Mouse (Mus musculus): ENCODE data around the gene Olfm1. TPM values are rescaled to one million over a fixed set of nuclear protein-coding genes. Genes with fewer than 3 reads are reported as not detected.

Gene Olfm1
- polyA plus RNA-seq, 1 experiment, result 12.7 TPM

GRCm38 (mm10) chr2:28240920-28241319, 48.1 kb downstream of the Olfm1 start:
- no peak overlapping the region for H3K4me3 ChIP-seq (ENCODE audit: insufficient read depth, low read depth, low read length)
- no peaks in the 10 kb centered on the region for H3K4me1 ChIP-seq (ENCODE audit: control insufficient read depth, insufficient read depth, insufficient read length, low read length)
- H3K27ac ChIP-seq (replicated peaks; ENCODE audit: low read depth, low read length), result no peak overlapping the region

DNA sequence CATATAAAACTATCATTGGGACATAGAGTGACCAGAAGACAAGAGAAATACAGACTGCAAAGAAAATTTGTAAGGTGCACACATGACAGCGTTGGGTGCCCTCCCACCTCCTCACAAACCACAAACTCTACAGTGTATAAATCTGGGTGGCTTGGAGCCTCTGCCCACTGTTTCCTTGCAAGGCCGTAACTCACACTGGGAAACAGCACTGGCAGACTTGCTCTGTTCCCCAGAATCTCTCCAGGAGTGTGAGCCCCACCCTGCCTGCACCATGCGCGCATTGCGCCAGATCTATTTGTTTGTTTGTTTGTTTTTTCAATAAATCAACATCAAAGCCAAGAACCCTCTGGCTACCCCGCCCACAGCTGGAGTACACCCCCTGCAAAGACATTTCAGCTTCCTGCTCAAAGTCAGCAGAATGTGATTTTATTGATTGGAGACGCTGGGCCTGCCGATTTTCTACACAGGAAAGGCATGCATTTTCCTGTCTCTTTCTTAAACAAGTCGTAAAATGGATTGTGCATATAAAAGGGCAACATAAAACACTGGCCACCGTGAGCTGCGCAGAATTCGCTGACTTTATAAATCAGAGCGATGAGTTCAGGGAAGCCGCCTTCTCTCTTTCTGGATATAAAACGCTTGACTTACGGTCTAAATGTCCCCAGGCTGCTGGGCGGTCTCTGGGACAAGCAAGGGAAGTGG, 48.9 kb downstream of the Olfm1 start:
- no peaks in the 10 kb centered on the region for H3K4me1 ChIP-seq (ENCODE audit: control insufficient read depth, insufficient read depth, insufficient read length, low read length)
- H3K27ac ChIP-seq (replicated peaks; ENCODE audit: low read depth, low read length), result no peak overlapping the region

GRCm38 (mm10) chr2:28242222-28242543, 49.4 kb downstream of the Olfm1 start:
- Histone ChIP-seq H3K4me1 (ENCODE audit: control insufficient read depth, insufficient read depth, insufficient read length, low read length) (no peaks in the 10 kb centered on the region), H3K4me3 (ENCODE audit: insufficient read depth, low read depth, low read length) (no peak overlapping the region), H3K27ac (replicated peaks; ENCODE audit: low read depth, low read length) (no peak overlapping the region)

More for the DNA sequence above, 48.9 kb downstream of the Olfm1 start:
- no peak overlapping the region for H3K4me3 ChIP-seq (ENCODE audit: insufficient read depth, low read depth, low read length)

DNA sequence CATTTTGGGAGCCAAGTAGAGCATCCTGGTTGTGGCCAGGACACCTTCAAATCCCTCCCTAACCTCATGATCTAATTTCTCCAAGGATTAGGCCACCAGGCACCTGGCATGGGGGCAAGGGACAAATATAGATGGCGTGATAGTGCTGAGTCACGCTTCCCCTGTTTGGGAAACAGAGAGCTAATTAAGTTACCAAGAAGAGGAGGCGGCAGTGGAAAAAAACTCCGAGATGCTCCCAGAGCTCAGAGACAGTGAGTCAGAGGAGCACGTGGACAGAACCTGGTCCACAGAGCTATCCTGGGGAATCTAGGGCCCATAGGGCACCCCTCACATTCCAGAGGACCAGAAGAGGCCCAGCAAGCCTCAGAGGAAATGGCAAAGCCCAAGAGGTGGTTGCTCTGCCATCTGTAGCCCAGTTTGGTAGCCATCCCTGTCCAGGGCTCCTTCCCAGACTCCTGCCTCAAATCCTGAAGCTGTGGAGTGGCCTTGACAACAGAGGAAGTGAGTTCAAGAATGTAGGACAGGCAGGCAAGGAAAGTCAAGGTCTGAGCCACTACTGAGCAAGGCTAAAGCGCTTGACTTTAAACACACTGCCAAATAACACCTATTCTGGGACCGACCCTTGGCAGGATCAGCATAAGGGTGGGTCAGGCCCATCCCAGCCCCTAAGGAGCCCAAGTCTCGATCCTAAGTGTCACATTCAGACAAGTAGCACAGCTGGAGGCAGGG, 52.0 kb downstream of the Olfm1 start:
- H3K4me1 ChIP-seq (ENCODE audit: control insufficient read depth, insufficient read depth, insufficient read length, low read length), result no peaks in the 10 kb centered on the region
- no peak overlapping the region for H3K27ac ChIP-seq (replicated peaks; ENCODE audit: low read depth, low read length)
- H3K4me3 ChIP-seq (ENCODE audit: insufficient read depth, low read depth, low read length), result no peak overlapping the region

- Histone ChIP-seq H3K4me1 (ENCODE audit: control insufficient read depth, insufficient read depth, insufficient read length, low read length) (no peaks in the 10 kb centered on the region), H3K27ac (replicated peaks; ENCODE audit: low read depth, low read length) (no peak overlapping the region), H3K4me3 (ENCODE audit: insufficient read depth, low read depth, low read length) (no peak overlapping the region)
These were observed 53.4 kb downstream of the Olfm1 start for GRCm38 (mm10) chr2:28246110-28246653.

- no peaks in the 10 kb centered on the region for H3K4me1 ChIP-seq (ENCODE audit: control insufficient read depth, insufficient read depth, insufficient read length, low read length)
- no peak overlapping the region for H3K27ac ChIP-seq (replicated peaks; ENCODE audit: low read depth, low read length)
- no peak overlapping the region for H3K4me3 ChIP-seq (ENCODE audit: insufficient read depth, low read depth, low read length)
These were observed 54.3 kb downstream of the Olfm1 start for GRCm38 (mm10) chr2:28247098-28247497.

DNA sequence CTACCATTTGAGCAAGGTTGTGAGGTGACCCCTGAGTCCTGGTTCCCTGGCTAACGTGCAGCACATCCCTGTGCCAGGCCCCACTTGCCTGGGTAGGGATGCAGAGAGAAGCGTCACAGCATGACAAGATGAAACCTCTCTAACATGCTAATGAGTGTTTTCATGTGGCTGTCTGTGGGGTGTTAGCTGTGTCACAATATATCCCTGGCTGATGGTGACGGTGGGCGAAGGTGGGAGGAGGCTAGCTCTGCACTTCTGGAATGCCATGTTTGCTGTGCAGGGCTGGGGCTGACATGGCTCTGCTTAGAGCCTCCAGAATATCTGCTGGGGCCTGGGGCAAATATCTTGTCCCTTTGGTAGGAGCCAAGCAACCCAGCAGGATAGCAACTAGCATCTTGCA, 59.8 kb downstream of the Olfm1 start:
- Histone ChIP-seq H3K27ac (replicated peaks; ENCODE audit: low read depth, low read length) (no peak overlapping the region), H3K4me1 (ENCODE audit: control insufficient read depth, insufficient read depth, insufficient read length, low read length) (no peaks in the 10 kb centered on the region), H3K4me3 (ENCODE audit: insufficient read depth, low read depth, low read length) (no peak overlapping the region)

- Histone ChIP-seq H3K4me1 (ENCODE audit: control insufficient read depth, insufficient read depth, insufficient read length, low read length) (no peaks in the 10 kb centered on the region), H3K27ac (replicated peaks; ENCODE audit: low read depth, low read length) (no peak overlapping the region), H3K4me3 (ENCODE audit: insufficient read depth, low read depth, low read length) (no peak overlapping the region)
These were observed 63.2 kb downstream of the Olfm1 start for GRCm38 (mm10) chr2:28256029-28256428.

DNA sequence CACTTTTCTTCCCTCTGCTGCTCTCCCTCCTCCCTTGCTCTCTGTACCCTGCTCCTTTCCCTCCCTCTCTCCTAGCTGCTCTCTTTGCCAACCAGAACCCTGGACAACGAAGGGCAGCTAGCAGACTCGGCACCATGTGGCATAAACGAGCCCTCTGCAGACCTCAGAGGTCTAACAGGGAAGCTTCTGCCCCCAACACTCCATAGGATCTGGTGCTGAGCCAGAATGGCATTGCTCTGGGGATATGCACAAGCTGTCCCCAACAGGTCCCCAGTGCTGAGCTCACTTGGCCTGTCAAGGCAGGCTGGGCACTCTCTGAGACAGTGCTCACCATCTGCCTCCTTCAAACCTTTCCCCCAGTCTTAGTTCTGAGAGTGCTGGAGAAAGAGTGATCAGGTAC, 68.6 kb downstream of the Olfm1 start:
- Histone ChIP-seq H3K4me3 (ENCODE audit: insufficient read depth, low read depth, low read length) (no peak overlapping the region), H3K4me1 (ENCODE audit: control insufficient read depth, insufficient read depth, insufficient read length, low read length) (no peaks in the 10 kb centered on the region), H3K27ac (replicated peaks; ENCODE audit: low read depth, low read length) (no peak overlapping the region)

- Histone ChIP-seq H3K27ac (replicated peaks; ENCODE audit: low read depth, low read length) (no peak overlapping the region), H3K4me3 (ENCODE audit: insufficient read depth, low read depth, low read length) (no peak overlapping the region), H3K4me1 (ENCODE audit: control insufficient read depth, insufficient read depth, insufficient read length, low read length) (no peaks in the 10 kb centered on the region; the same call in 1 of the 2 replicates)
These were observed 75.0 kb downstream of the Olfm1 start for GRCm38 (mm10) chr2:28267776-28268275.

DNA sequence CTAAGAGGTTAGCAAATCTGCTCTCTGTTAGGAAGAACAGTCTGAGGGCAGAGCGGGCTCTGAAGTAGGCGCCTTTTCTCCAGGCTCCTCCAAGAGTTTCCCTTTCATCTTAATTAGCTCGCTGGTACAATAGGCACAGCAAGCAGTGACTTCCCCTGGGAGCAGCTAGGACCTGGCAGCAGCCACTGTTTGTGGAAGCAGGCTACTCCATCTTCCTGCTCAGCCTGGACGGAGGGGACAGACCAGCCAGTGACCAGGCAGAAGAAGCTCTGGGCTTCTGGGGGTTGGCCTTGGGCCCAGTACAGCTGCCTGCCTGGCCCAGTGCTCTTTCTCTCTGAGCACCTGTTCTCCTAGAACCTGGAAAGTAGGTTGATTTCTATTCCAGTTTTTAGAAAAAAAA, 77.8 kb downstream of the Olfm1 start:
- no peak overlapping the region for H3K4me3 ChIP-seq (ENCODE audit: insufficient read depth, low read depth, low read length)
- H3K4me1 ChIP-seq (ENCODE audit: control insufficient read depth, insufficient read depth, insufficient read length, low read length), result no peaks in the 10 kb centered on the region; the same call in none of the 2 replicates
- H3K27ac ChIP-seq (replicated peaks; ENCODE audit: low read depth, low read length), result no peak overlapping the region

- Histone ChIP-seq H3K4me1 (ENCODE audit: control insufficient read depth, insufficient read depth, insufficient read length, low read length) (no peaks in the 10 kb centered on the region; the same call in none of the 2 replicates), H3K4me3 (ENCODE audit: insufficient read depth, low read depth, low read length) (no peak overlapping the region), H3K27ac (replicated peaks; ENCODE audit: low read depth, low read length) (no peak overlapping the region)
These were observed 79.6 kb downstream of the Olfm1 start for GRCm38 (mm10) chr2:28272218-28272965.

DNA sequence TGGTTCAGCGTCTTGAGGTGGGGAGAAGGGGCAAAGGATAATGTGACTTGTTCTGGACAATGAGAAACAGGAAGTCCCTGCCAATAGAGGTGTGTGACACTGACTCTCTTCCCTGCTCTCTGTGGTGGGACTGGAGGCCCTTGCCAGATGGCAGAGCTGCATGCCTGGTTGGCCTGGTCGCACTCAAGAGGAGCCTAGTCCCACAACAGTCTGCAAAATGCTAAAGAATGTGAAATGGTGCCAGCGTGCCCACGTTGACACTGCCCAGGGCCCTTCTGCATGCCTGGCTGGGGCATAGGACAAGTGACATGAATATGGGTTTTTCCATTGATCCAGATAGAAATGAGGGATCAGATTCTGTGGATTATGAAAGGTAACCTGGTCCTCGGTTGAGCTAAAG, 81.2 kb downstream of the Olfm1 start:
- Histone ChIP-seq H3K4me3 (ENCODE audit: insufficient read depth, low read depth, low read length) (no peak overlapping the region), H3K27ac (replicated peaks; ENCODE audit: low read depth, low read length) (no peak overlapping the region), H3K4me1 (ENCODE audit: control insufficient read depth, insufficient read depth, insufficient read length, low read length) (no peaks in the 10 kb centered on the region; the same call in none of the 2 replicates)

GRCm38 (mm10) chr2:28275345-28275744, 82.6 kb downstream of the Olfm1 start:
- no peak overlapping the region for H3K4me3 ChIP-seq (ENCODE audit: insufficient read depth, low read depth, low read length)
- H3K27ac ChIP-seq (replicated peaks; ENCODE audit: low read depth, low read length), result no peak overlapping the region
- H3K4me1 ChIP-seq (ENCODE audit: control insufficient read depth, insufficient read depth, insufficient read length, low read length), result no peaks in the 10 kb centered on the region; the same call in none of the 2 replicates

- H3K4me1 ChIP-seq (ENCODE audit: control insufficient read depth, insufficient read depth, insufficient read length, low read length), result no peaks in the 10 kb centered on the region; the same call in 1 of the 2 replicates
- no peak overlapping the region for H3K27ac ChIP-seq (replicated peaks; ENCODE audit: low read depth, low read length)
- H3K4me3 ChIP-seq (ENCODE audit: insufficient read depth, low read depth, low read length), result no peak overlapping the region
These were observed 85.4 kb downstream of the Olfm1 start for GRCm38 (mm10) chr2:28278150-28278549.
